Mouse (Mus musculus): ENCODE results near the gene Lpin1.
A peak's percentile ranks its signal among the peaks of the same experiment; 100 is the strongest.

Gene Lpin1

GRCm38 (mm10) chr12:16570371-16571060, 40.2 kb downstream of the Lpin1 start:
- no peak for DNase-seq (ENCODE audit: low spot score)

- DNase-seq (ENCODE audit: low spot score) = no peak
Observed at GRCm38 (mm10) chr12:16568936-16569650, 41.7 kb downstream of the Lpin1 start.

DNA sequence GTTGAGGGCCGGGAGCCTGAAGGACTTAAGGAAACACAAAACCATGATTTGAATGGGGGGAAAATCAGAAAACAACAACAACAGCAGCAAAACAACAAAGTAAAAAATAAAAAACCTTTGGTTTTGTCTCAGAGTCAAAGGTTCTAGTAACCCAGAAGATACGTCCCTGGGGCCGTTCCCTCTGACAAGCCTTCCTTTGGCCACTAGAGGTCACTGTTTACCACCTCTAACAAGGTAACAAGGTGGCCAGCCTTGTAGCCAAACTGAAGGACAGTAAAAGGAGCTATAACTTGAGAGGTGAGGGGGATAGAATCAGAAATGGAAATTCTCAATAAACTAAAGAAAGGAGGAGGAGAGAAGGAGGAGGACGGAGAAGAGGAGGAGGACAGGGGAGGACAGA, 42.3 kb downstream of the Lpin1 start:
- DNase-seq (ENCODE audit: low spot score) = no peak

- DNase-seq (ENCODE audit: low spot score) = no peak
Observed at GRCm38 (mm10) chr12:16568090-16568489, 42.7 kb downstream of the Lpin1 start.

- DNase-seq (ENCODE audit: low spot score) = peak; percentile 21
Observed at GRCm38 (mm10) chr12:16563427-16563826, 47.3 kb downstream of the Lpin1 start.

DNA sequence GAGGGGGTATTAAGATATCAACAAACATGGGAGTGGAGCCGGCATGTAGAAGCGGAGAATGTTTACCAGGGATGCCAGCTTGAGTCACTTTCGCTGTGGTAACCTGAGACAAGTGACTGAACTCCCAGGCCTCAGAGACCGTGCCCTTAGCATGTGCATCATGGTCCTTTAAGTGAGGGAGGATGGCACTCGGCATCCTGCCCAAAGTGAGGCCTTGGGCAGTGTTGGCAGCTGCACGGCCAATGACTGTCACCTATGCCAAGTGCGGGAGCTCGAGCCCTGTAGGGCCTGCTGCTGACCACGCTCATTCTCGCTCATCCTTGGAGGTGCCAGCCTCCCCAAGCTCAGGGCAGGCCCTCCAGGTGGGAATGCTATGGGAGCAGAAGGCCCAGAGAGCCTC, 48.1 kb downstream of the Lpin1 start:
- no peak for DNase-seq (ENCODE audit: low spot score)

DNA sequence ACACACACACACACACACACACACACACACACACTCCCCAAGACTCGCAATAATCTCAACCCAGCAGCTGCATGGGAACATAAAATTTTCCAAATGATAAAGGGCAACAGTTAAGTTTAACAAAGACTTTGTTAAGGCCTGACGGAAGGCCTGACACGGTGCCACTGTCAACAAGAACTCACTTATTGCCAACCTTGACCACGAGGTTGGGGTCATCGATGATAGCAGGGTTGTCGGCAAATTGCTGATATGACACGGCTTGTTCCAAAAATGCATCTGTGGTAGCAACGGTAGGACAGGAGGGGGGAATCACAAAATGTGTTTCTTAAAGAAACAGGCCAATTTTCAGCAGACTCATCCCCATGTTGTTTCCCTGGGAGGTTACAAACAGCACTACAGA, 48.6 kb downstream of the Lpin1 start:
- peak; percentile 26 for DNase-seq (ENCODE audit: low spot score)

DNA sequence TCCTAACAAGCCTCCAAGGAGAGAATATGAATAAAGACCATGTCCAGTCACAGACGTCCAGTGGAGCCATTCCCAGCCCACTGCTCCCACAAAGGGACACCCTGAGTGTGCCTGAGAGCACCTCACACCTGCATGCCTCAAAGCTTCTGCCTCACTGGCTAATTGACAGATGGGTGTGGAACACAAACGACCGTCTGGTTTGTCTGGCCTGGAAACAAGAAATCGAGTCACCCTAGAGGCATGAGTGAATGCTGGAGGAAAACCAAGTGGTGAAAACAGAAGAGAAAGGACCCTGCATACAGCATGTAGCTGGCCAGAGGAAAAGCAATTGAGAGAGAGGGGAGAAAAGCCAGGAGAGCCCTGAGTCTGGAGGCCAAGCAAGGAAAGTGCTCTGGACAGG, 53.5 kb downstream of the Lpin1 start:
- DNase-seq (ENCODE audit: low spot score) = no peak

GRCm38 (mm10) chr12:16554171-16554570, 56.6 kb downstream of the Lpin1 start:
- no peak for DNase-seq (ENCODE audit: low spot score)

- no peak for DNase-seq (ENCODE audit: low spot score)
Observed at GRCm38 (mm10) chr12:16552108-16552771, 58.5 kb downstream of the Lpin1 start.

- DNase-seq (ENCODE audit: low spot score) = no peak
Observed at GRCm38 (mm10) chr12:16550983-16551454, 59.7 kb downstream of the Lpin1 start.

GRCm38 (mm10) chr12:16548824-16549375, 61.9 kb downstream of the Lpin1 start:
- DNase-seq (ENCODE audit: low spot score) = no peak

GRCm38 (mm10) chr12:16541606-16542005, 69.2 kb downstream of the Lpin1 start:
- DNase-seq (ENCODE audit: low spot score) = no peak

- no peak for DNase-seq (ENCODE audit: low spot score)
Observed at GRCm38 (mm10) chr12:16540712-16541111, 70.1 kb downstream of the Lpin1 start.

- DNase-seq (ENCODE audit: low spot score) = no peak
Observed at GRCm38 (mm10) chr12:16539965-16540661, 70.7 kb downstream of the Lpin1 start.

DNA sequence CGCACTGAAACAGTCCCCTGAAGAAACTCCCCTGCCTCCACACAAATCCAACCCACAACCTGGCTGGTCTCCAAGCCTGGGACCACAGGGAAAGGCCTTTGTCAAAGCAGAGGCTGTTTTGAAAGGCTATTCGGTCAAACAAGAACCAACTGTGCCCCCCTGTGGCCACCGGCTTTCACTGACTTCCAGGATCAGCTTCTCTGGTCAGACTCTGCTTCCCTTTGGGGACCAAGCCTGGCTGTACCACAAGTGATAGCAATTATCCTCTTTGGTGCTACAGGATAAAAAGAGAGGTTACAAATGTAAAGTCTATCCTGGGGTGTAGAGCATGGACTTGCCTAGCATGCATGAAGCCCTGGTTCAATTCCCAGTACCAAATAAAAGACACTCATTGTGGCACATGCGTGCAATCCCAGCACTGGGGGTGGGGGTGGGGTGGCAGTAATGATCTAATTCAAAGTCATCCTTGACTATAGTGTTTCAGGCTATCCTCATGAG, 77.4 kb downstream of the Lpin1 start:
- DNase-seq (ENCODE audit: low spot score) = peak; percentile 58

DNA sequence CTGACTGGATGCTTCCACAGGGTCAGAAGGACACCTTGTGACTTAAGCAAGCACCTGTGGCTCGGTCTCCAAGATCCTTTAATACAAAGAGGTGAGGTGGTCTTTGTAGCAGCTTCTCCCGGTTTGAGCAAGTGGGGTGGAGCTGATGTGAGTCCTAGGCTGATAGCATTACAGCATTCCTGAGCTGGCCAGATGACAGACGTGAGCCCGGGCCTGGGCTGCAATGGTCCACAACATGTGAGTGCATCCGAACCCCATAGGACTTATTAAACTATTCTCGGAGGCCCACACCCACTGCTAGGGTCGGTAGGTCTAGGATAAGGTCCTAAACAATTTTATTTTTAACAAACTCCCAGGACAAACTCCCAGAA, 77.9 kb downstream of the Lpin1 start:
- DNase-seq (ENCODE audit: low spot score) = no peak

DNA sequence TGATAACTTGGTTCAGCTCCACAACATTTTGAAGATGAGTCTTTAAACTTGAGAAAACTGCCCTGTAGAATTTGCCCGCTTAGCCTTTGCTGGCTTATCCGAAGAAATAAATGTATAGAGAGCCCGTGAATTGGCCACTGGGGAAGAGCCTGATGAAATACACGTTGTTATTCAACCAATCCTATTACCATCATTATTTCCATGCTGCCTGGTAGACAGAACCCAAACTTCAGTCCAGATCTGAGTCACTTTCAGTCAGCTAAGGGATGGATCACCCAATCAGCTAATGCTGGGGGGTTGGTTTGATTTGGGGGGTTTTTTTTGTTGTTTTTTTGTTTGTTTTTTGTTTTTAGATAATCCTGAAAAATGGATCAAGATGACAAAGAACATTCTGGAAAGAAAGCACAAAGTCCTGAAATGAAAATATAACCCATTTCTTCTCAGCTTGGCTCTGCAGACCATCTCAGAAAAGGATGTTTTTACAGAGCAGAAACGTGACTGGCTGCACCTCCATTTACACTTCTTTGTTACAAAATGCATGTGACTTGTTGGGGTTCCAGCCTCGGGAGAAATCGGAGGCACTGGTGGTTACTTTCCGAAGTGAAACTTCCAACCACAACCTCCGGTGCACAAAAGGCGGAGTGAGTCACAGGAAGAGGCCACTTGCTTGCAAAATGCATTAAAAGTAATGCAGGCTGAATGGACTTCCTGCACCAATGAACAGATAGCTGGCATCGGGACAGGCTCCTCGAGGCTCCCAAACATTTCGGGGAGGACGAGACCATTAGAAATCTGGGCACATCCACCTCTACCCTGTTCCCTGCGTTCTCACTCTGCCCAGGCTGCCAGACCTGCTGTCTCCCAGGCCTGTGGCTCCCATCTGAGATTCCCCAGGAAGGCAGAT, 78.6 kb downstream of the Lpin1 start:
- DNase-seq (ENCODE audit: low spot score) = no peak

DNA sequence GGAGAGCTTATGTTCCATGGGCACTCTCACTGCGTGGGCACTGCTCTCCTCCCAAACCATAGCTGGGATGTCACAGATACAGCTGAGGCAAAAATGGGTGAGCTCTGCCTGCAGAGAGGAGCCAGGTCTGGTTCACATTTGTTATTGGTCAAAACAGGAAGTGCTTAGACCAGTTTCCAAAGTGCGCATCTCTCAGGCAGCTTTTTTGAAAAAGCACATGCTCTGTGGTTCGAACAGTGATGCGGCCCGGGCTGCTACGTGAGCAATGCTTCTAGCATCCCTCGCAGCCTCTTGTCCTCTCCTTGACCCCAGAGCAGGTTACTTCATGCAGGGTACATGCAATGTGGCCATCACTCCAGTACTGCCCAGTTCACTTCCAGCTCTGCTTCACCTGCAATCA, 82.1 kb downstream of the Lpin1 start:
- no peak for DNase-seq (ENCODE audit: low spot score)

DNA sequence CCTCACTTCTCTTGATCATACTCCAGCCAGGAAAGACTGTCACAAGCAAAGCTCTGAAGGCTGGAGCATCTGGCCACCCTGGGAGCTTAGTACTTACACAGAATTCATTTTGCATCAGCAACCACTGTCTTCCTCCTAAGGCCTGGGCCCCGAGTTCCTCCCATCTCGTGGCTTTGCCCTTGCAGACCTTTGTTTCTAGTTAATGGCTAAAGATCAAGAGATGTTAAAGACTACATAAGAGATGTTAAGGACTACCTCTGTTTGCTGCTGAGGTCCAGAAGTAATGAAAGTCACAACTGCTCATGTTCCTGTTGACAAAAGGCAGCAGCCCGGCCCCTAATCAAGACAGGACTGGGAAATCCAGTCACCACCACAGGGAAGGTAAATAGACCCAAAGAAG, 82.8 kb downstream of the Lpin1 start:
- no peak for DNase-seq (ENCODE audit: low spot score)

GRCm38 (mm10) chr12:16526862-16527261, 83.9 kb downstream of the Lpin1 start:
- no peak for DNase-seq (ENCODE audit: low spot score)

Measured in testis, postnatal 14 days (tissue).